Mouse (Mus musculus) stomach, postnatal 0 days (tissue): ENCODE data around the gene Polr3f.

Experiments used
- CTCF ChIP-seq: IDR thresholded peaks from 2 replicates; pipeline ENCODE4 v1.5.1; 2016; ENCODE audit warnings: antibody characterized with exemption, low read depth, mild to moderate bottlenecking, moderate library complexity
- EP300 ChIP-seq: optimal IDR thresholded peaks from 2 replicates; pipeline ENCODE3; 2016; ENCODE audit warnings: antibody characterized with exemption

- no peak for TF ChIP-seq CTCF
- TF ChIP-seq EP300: no peak
Observed at GRCm38 (mm10) chr2:144545061-144545460, 17.5 kb downstream of the Polr3f start.
